Mouse (Mus musculus) limb, embryonic 11.5 days (tissue): Measurements from ENCODE around the gene Eif4e3. TPM values are rescaled to one million over a fixed set of nuclear protein-coding genes. Genes with fewer than 3 reads are reported as not detected.

ENCODE experiments used
- ATAC-seq: fragments of 200-750 bp; cut with Nextera tagmentation; 2 replicates; pipeline ENCODE4 v1.8.0; 2017; ENCODE audit warnings: low read depth; ENCODE audit not compliant: insufficient number of reproducible peaks, low FRiP score, low TSS enrichment
- DNase-seq: peaks from one replicate; pipeline ENCODE4 v3.0.0-alpha.2; 2015; ENCODE audit warnings: low spot score
- H3K27ac ChIP-seq: fragments of 300-500 bp; sonication (generic); replicated peaks from 2 replicates; pipeline ENCODE4 v1.5.1; 2014; ENCODE audit warnings: low read depth, mild to moderate bottlenecking, low read length
- H3K27me3 ChIP-seq: fragments of 300-500 bp; sonication (generic); 2 replicates; pipeline ENCODE4 v1.6.1; 2014; ENCODE audit warnings: mild to moderate bottlenecking, low read length, mixed read lengths; ENCODE audit not compliant: control insufficient read depth, insufficient read depth
- H3K36me3 ChIP-seq: fragments of 300-500 bp; sonication (generic); 2 replicates; pipeline ENCODE4 v1.6.1; 2014; ENCODE audit warnings: mild to moderate bottlenecking, low read length, moderate library complexity, mixed read lengths; ENCODE audit not compliant: control insufficient read depth, insufficient read depth
- H3K4me1 ChIP-seq: fragments of 300-500 bp; sonication (generic); 2 replicates; pipeline ENCODE4 v1.6.1; 2014; ENCODE audit warnings: low read length, mixed read lengths; ENCODE audit not compliant: control insufficient read depth, insufficient read depth
- H3K4me2 ChIP-seq: fragments of 300-500 bp; sonication (generic); 2 replicates; pipeline ENCODE4 v1.6.1; 2014; ENCODE audit warnings: low read depth, mild to moderate bottlenecking, moderate library complexity; ENCODE audit not compliant: severe bottlenecking
- H3K4me3 ChIP-seq: fragments of 300-500 bp; sonication (generic); 2 replicates; pipeline ENCODE4 v1.5.1; 2014; ENCODE audit warnings: low read depth, low read length
- H3K9ac ChIP-seq: fragments of 300-500 bp; sonication (generic); 2 replicates; pipeline ENCODE4 v1.6.1; 2014; ENCODE audit warnings: mild to moderate bottlenecking, low read length
- H3K9me3 ChIP-seq: fragments of 300-500 bp; sonication (generic); 2 replicates; pipeline ENCODE4 v1.6.1; 2016; ENCODE audit warnings: low read length; ENCODE audit not compliant: control insufficient read depth
- WGBS: fragments of 180-500 bp; shearing (Covaris S2); extraction: QIAGEN DNeasy Blood & Tissue Kit; methylation state at CpG from one replicate; pipeline ENCODE4 v1.1.7; 2014; 5-methylcytosine and 5-hydroxymethylcytosine counted together
- polyA plus RNA-seq: library from polyadenylated mRNA; unstranded; fragments of >200 nt; fragmentation: Nextera tagmentation; extraction: Ambion mirVana; gene quantifications from 2 replicates; pipeline ENCODE4 v1.2.1, GENCODE M21; 2014

Gene Eif4e3
- polyA plus RNA-seq, 1 experiment from 2014 or later: 17.6 TPM

DNA sequence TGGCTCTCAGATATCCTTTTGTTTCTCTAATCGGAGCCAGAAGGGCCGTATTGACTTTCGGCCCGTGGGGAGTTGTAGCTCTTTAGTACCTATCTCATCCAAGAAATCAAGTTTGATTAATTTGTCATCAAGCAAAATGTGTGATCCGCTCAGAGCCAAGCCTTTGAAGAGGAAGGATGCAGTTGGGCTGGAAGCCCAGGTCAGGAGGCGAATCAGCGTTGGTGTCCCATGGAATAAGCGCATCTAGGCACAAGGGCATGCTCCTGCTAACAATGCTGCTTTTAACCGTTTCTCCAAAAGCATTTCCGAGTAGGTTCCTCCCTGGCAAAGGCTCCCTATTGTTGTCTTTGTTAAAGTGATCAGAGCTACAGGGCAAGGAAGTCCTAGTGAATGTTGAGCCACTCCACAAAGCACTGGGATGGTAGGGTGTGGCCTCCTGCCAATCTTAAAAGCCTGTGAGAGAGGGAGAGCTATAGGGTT, 51.3 kb downstream of the Eif4e3 start:
- ATAC-seq: no peak
- no peaks in the 10 kb centered on the region for H3K27me3 ChIP-seq
- no peak for DNase-seq
- 55% methylated on average over 10 of the region's 10 CpGs for WGBS
- no peaks in the 10 kb centered on the region for H3K9me3 ChIP-seq
- no peaks in the 10 kb centered on the region for H3K36me3 ChIP-seq
- no peak overlapping the region for H3K27ac ChIP-seq
- no peak overlapping the region for H3K4me2 ChIP-seq
- H3K4me1 ChIP-seq: peaks cover 40% of the 10 kb centered on the region
- H3K4me3 ChIP-seq: no peak overlapping the region
- 0 out of 2 replicates have a peak overlapping the region, but pooled peaks have one; percentile 2 for H3K9ac ChIP-seq

DNA sequence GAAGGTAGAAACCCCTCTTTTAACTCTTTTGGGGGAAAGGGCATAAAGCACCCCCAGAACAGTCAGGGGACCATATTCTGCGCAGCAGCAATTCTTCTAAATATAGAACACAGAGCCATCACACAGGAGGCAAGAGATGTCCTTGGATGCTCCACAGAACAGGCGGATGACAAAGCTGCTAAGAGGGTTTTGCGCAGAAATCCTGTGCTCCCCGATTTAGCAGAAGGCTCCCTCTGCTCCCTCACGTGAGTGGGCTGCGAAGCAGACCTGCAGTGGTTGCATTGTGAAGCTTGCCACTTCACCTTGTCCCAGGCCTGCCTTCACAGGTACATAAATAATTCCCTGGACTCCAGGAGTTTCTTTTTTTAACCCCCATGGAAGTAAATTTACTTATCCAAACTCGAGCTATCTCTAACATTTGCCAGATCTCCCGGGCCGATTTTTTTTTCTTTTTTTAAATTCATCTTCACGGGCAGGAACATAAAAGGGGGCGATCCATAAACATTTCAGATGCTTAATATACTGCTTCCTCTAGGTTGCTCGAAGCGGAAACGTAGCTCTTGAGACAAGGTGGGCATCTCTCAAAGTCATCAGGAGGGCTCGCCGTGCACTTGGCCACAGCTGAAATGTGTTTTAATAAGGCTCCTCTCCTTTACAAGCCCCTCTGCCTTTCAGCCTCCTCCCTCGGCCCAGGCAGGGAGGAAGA, 51.9 kb downstream of the Eif4e3 start:
- Histone ChIP-seq H3K9ac (no peak overlapping the region), H3K27ac (no peak overlapping the region), H3K27me3 (no peaks in the 10 kb centered on the region), H3K36me3 (no peaks in the 10 kb centered on the region), H3K4me3 (no peak overlapping the region), H3K4me2 (no peak overlapping the region), H3K9me3 (no peaks in the 10 kb centered on the region), H3K4me1 (peaks cover 39% of the 10 kb centered on the region)
- WGBS: 50% methylated on average over 17 of the region's 17 CpGs
- DNase-seq (no peak), ATAC-seq (no peak)

DNA sequence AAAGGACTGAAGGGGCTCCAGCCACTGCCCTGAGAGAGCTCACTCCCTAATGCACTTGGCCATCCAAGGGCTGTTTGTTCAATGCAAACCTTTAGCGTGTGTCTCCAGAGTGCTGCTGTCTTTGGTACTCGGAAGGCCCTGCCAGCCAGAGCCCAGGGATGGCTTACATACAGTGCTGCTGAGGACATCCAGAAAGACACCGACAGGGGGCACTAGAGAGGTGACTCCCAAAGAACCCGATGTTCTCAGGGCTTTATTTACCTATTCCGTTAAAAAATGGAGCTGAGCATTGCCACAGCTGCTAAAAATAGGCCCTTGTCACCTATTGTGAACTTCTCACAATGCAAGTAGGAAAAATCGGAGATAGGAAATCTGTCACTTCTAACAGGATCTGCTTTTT, 54.7 kb downstream of the Eif4e3 start:
- H3K9ac ChIP-seq: no peak overlapping the region
- no peak overlapping the region for H3K27ac ChIP-seq
- DNase-seq: peak; percentile 47
- H3K27me3 ChIP-seq: no peaks in the 10 kb centered on the region
- no peak overlapping the region for H3K4me3 ChIP-seq
- no peak overlapping the region for H3K4me2 ChIP-seq
- H3K9me3 ChIP-seq: no peaks in the 10 kb centered on the region
- ATAC-seq: no peak
- H3K36me3 ChIP-seq: no peaks in the 10 kb centered on the region
- peaks cover 33% of the 10 kb centered on the region for H3K4me1 ChIP-seq
- 74% methylated on average over 6 of the region's 6 CpGs for WGBS

DNA sequence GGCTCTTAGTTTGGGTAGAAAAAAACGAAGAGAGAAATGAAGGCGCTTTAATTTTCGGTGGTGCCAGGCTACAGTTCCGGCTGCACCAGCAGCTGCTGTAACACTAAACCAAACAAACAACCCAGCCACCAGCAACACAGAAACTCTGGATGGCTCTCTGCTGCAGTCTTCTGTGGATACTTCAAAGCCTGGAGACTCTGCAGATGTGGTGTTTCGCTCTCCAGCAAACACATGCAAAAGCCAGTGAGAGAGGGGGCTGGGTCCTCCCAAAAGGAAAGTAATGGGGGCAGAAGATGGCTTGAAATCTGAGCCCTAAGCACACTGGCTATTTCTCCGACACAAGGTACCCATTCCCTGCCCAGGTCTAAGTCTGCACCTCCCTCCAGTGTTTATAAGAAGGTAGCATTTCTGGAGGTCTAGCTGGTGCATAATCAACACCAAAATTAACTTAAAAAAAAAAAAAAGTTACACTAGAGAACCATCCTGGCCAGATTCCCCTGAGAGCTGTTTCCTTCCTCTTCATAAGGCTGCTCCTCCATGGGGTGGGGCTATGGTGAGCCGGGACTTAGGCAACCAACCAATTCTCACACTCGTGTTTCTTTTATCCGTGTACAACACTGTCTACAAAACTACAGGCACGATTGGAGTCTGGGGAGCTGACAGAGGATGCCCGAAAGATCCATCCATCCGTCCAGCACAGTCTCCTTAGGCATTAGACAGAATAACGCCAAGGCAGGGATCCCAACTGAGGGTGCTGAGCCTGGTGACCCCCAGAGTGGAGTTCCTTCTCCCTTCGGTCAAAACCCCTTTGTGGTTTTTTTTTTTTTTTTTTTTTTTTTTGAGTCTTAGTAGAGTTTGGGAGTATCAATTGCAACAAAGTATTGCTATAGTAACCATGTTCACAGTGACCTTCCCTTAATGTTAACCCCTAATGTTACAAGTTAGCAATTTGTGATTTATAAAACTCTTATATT, 55.8 kb downstream of the Eif4e3 start:
- H3K27me3 ChIP-seq: no peaks in the 10 kb centered on the region
- H3K4me1 ChIP-seq: peaks cover 26% of the 10 kb centered on the region
- DNase-seq (peak; percentile 60), ATAC-seq (peak; percentile 49)
- no peaks in the 10 kb centered on the region for H3K36me3 ChIP-seq
- H3K4me3 ChIP-seq: no peak overlapping the region
- no peaks in the 10 kb centered on the region for H3K9me3 ChIP-seq
- H3K4me2 ChIP-seq: peak overlapping the region; percentile 28
- 31% methylated on average over 14 of the region's 14 CpGs for WGBS
- H3K27ac ChIP-seq: peak overlapping the region; percentile 26; the same call in 1 of the 2 replicates
- H3K9ac ChIP-seq: no peak overlapping the region

DNA sequence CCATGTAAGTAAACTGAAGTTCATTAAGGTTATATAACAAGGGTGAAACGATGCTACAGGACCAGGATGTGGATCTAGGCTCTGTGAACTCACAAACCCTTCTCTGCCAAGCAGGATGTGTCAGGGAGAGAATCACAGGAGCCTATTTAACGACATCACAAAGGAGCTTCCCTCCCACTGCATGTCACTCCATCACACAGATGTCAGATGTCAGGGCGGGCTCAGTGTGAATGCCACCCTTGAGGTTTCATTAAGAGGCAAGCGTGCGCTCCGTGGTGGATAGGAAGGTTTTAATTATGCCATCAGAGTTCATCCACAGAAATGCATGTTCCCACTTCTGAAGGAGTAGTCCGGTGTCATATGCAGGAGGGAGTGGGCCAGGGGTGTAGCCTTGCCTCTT, 60.5 kb downstream of the Eif4e3 start:
- Histone ChIP-seq H3K27ac (no peak overlapping the region), H3K4me1 (peaks cover 12% of the 10 kb centered on the region), H3K9ac (no peak overlapping the region), H3K9me3 (no peaks in the 10 kb centered on the region), H3K4me2 (no peak overlapping the region), H3K27me3 (no peaks in the 10 kb centered on the region), H3K4me3 (no peak overlapping the region), H3K36me3 (no peaks in the 10 kb centered on the region)
- DNase-seq: no peak
- no peak for ATAC-seq
- WGBS: 67% methylated on average over 7 of the region's 7 CpGs

DNA sequence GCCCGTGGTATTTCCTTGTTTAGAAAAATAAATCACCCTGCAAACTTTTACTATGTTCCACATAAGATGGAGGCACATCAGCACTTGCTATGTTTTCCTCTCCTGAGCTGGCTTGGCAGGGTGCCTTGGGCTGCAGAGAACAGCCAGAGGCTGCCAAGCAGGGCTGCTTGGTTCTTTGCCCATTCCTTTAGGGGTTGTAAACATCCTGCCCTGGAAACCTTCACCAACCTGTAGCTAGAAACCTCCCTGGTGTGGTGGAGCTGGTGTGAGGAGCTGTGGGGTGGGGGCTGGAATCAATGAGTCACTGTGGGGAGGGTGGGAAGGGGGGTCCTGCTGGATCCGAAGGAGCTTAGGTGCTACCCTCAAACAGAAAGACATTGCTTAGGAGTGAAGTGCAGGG, 61.8 kb downstream of the Eif4e3 start:
- Histone ChIP-seq H3K9ac (no peak overlapping the region), H3K36me3 (no peaks in the 10 kb centered on the region), H3K9me3 (no peaks in the 10 kb centered on the region), H3K4me1 (peaks cover 5% of the 10 kb centered on the region; the same call in 1 of the 2 replicates), H3K27ac (no peak overlapping the region), H3K27me3 (no peaks in the 10 kb centered on the region), H3K4me3 (no peak overlapping the region), H3K4me2 (no peak overlapping the region)
- 71% methylated on average over 2 of the region's 2 CpGs for WGBS
- ATAC-seq: no peak
- DNase-seq: no peak

DNA sequence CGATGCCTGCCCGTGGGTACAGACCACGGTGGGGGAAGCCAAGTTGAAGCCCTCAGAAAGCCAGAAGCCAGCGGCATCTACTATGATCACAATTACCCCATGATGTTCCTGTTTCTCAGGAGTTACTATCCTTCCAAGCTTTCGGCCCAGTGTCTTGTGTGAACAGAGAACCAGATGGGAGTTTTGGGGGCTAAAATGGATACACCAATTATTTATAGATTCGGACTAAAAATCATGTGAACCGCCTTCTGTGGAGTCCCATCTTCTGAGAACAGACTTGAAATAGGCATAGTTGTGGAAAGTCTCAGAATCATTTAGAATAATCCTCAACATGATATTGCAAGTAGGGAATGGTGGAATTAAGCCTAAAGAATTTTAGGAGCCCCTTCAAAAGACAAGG, 64.1 kb downstream of the Eif4e3 start:
- Histone ChIP-seq H3K4me3 (no peak overlapping the region), H3K4me1 (0 out of 2 replicates have a peak, but pooled peaks cover 3% of the 10 kb centered on the region), H3K4me2 (no peak overlapping the region), H3K9ac (no peak overlapping the region), H3K27me3 (no peaks in the 10 kb centered on the region), H3K9me3 (no peaks in the 10 kb centered on the region), H3K27ac (no peak overlapping the region), H3K36me3 (no peaks in the 10 kb centered on the region)
- WGBS: 88% methylated on average over 7 of the region's 7 CpGs
- no peak for ATAC-seq
- no peak for DNase-seq

DNA sequence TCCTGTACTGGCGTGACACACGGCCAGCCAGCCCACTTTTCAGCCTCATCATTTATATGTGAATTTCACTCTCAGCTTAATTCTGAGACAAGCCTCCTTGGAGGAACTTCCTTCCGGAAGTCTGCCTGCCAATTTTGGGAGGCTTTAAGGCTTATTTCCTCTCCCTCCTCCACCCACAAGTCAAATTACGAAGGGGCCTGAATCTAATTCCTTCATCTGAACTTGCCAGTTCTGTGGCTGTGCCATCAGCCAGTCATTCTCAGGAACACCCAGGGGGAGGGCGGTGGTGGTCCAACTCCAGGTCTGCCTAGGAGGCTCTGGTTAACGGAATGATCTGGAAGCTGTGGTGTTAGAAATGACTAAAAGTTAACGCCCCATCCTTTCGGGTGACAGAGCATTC, 65.7 kb downstream of the Eif4e3 start:
- no peaks in the 10 kb centered on the region for H3K9me3 ChIP-seq
- H3K4me3 ChIP-seq: no peak overlapping the region
- no peak overlapping the region for H3K9ac ChIP-seq
- H3K4me1 ChIP-seq: 0 out of 2 replicates have a peak, but pooled peaks cover 3% of the 10 kb centered on the region
- WGBS: 74% methylated on average over 8 of the region's 8 CpGs
- ATAC-seq (no peak), DNase-seq (no peak)
- H3K27ac ChIP-seq: no peak overlapping the region
- no peaks in the 10 kb centered on the region for H3K36me3 ChIP-seq
- no peaks in the 10 kb centered on the region for H3K27me3 ChIP-seq
- no peak overlapping the region for H3K4me2 ChIP-seq
